Mouse (Mus musculus) ES-Bruce4 (cell line): ENCODE data around the gene Tshz2. TPM values are rescaled to one million over a fixed set of nuclear protein-coding genes. Genes with fewer than 3 reads are reported as not detected.

Source experiments
- H3K27ac ChIP-seq: 2 replicates; pipeline ENCODE4 v1.5.1; 2012; ENCODE audit warnings: low read length, inconsistent platforms; ENCODE audit not compliant: insufficient read depth
- H3K27me3 ChIP-seq: 2 replicates; pipeline ENCODE4 v1.6.1; 2012; ENCODE audit warnings: mild to moderate bottlenecking, low read length, inconsistent platforms; ENCODE audit not compliant: control insufficient read depth, poor library complexity, insufficient read depth, severe bottlenecking
- H3K36me3 ChIP-seq: 2 replicates; pipeline ENCODE4 v1.6.1; 2012; ENCODE audit warnings: inconsistent platforms, mild to moderate bottlenecking, low read length, moderate library complexity; ENCODE audit not compliant: control insufficient read depth, poor library complexity, insufficient read depth, severe bottlenecking
- H3K4me1 ChIP-seq: one replicate; pipeline ENCODE4 v1.8.1; 2011; ENCODE audit warnings: low read length; ENCODE audit not compliant: control insufficient read depth, insufficient read depth
- H3K4me3 ChIP-seq: 2 replicates; pipeline ENCODE4 v1.5.1; 2011; ENCODE audit warnings: low read depth, mild to moderate bottlenecking, low read length
- H3K9ac ChIP-seq: 2 replicates; pipeline ENCODE4 v1.6.1; 2012; ENCODE audit warnings: low read depth, mild to moderate bottlenecking, inconsistent platforms; ENCODE audit not compliant: poor library complexity, severe bottlenecking
- H3K9me3 ChIP-seq: replicated peaks from 2 replicates; pipeline ENCODE4 v1.6.1; 2012; ENCODE audit warnings: mild to moderate bottlenecking, low read length, inconsistent platforms; ENCODE audit not compliant: control insufficient read depth, poor library complexity, insufficient read depth, severe bottlenecking
- CTCF ChIP-seq: IDR thresholded peaks from one replicate; pipeline ENCODE4 v1.8.1; 2011; ENCODE audit warnings: low read depth, low read length
- EP300 ChIP-seq: IDR thresholded peaks from 2 replicates; pipeline ENCODE4 v1.6.1; 2011; ENCODE audit warnings: low read depth, low read length; ENCODE audit not compliant: insufficient read depth
- POLR2A ChIP-seq: IDR thresholded peaks from one replicate; pipeline ENCODE4 v1.8.1; 2011; ENCODE audit warnings: low read length; ENCODE audit not compliant: insufficient read depth
- polyA plus RNA-seq: library from polyadenylated mRNA; stranded (reverse); fragments of >200 nt; gene quantifications from 2 replicates; pipeline ENCODE4 v1.2.4, GENCODE M21; 2011; ENCODE audit warnings: low read depth; ENCODE audit not compliant: missing spikeins, insufficient read depth, insufficient read length

Gene Tshz2
- polyA plus RNA-seq, 1 experiment = 0.24 TPM

DNA sequence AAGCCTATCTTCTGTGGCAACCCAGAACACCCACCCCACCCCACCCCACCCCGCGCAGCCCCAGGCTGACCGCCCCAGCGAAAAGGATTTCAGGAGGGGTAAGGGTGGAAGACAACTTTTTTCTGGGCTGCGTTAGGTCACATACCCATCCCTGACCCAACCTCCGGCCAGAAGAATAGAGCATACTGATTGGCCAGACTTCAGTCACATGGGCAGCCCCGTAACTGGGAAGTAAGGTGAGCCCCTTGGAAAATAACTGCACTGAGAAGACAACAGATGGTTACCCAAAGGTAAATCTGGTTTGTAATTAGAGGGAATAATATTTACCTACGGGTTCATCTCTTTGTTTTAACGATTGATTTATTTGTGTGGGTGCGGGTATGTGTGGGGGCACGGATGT, 402.0 kb downstream of the Tshz2 start:
- TF ChIP-seq CTCF (no peak), POLR2A (no peak), EP300 (no peak)
- Histone ChIP-seq H3K9me3 (0 out of 2 replicates have a peak, but pooled peaks cover 4% of the 10 kb centered on the region), H3K4me3 (no peak overlapping the region), H3K36me3 (no peaks in the 10 kb centered on the region), H3K4me1 (no peaks in the 10 kb centered on the region), H3K9ac (no peak overlapping the region), H3K27ac (no peak overlapping the region), H3K27me3 (no peaks in the 10 kb centered on the region)

DNA sequence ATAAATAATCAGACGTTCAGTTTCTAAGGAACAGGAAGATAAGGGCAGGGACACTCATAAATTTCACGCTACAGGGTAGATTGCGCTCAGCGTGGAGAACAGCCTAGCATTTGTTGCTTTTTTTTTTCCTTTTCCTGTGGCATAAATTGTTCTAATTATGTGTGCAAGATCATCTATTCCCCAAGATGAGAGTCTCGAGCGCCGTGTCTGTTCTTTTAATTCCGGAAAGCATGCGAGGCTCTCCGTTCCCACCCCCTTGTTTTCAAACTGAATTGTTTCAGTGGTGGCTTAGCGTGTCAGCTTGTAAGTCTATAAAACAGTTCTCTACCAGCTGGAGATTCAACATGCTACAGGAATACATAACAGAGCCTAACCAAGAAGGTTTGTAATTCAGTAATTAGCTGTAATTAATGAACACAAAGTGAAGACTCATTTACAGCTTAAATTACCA, 404.0 kb downstream of the Tshz2 start:
- H3K27ac ChIP-seq = no peak overlapping the region

DNA sequence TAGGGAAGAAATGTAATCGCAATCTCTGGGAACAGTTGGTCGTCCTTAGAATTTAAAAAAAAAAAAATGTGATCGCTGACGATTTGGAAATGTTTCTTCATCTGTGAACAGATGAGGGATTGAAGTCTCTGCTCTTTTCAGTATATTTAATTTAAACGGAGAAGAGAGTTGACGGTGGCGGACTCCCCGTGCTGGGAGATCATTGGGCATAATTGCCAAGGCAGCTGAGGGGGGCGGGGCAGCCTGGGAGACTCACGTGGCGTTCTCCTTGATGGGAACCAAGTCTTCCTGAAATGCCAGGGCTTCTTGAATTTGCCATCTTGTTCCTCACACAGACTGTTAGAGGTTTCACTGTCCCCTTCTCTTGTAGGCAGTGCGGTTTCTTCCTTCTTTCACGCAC, 404.5 kb downstream of the Tshz2 start:
- Histone ChIP-seq H3K27ac (no peak overlapping the region), H3K4me3 (no peak overlapping the region), H3K27me3 (no peaks in the 10 kb centered on the region), H3K9me3 (no peaks in the 10 kb centered on the region), H3K4me1 (no peaks in the 10 kb centered on the region), H3K9ac (no peak overlapping the region), H3K36me3 (no peaks in the 10 kb centered on the region)
- TF ChIP-seq POLR2A (no peak), EP300 (no peak), CTCF (no peak)

More for the DNA sequence above, 404.0 kb downstream of the Tshz2 start:
- Histone ChIP-seq H3K4me1 (no peaks in the 10 kb centered on the region), H3K36me3 (no peaks in the 10 kb centered on the region), H3K4me3 (no peak overlapping the region), H3K9ac (no peak overlapping the region), H3K27me3 (no peaks in the 10 kb centered on the region), H3K9me3 (no peaks in the 10 kb centered on the region)
- TF ChIP-seq CTCF (no peak), POLR2A (no peak)

DNA sequence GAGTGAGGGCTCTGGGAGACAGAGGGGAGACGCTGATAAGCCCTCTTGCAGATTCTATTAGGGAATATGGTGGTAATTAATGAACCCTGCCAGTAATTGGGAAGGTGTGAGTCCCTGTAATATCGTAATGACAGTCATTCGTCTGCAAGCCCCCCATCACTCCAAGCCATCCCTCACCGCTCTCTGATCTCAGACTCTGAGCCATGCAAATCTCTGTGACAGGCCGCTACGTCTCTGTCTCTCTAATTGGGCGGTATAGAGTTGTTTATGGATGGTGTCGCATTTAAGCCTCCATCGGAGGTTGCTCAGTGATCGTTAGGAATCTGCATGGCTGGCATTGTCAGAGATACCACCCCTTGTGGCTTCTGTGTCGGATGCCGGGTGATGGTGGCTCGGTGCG, 407.0 kb downstream of the Tshz2 start:
- TF ChIP-seq CTCF = no peak
- no peak for TF ChIP-seq POLR2A
- no peak for TF ChIP-seq EP300
- Histone ChIP-seq H3K9ac (no peak overlapping the region), H3K4me1 (peaks cover 2% of the 10 kb centered on the region), H3K4me3 (no peak overlapping the region), H3K27me3 (no peaks in the 10 kb centered on the region), H3K36me3 (no peaks in the 10 kb centered on the region), H3K27ac (no peak overlapping the region), H3K9me3 (no peaks in the 10 kb centered on the region)

DNA sequence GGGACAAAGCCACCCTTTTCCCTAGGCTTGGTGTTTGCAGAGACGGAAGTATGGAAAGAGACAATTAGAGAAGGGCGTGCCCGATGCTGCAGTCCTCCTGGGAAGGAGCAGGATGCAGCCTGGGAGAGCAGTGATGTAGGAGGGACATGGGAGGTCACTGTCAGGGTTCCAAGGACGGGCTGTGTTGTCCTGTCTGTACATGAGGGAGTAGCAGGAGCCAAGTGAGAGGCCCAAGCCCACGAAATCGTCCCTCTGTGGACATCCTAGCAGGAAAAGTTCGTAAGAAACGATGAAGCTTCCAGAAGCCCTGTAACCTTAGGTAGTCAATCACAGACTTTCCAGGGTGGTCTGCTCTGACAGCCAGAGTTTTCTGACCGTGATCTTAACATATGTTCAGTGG, 408.3 kb downstream of the Tshz2 start:
- no peaks in the 10 kb centered on the region for H3K36me3 ChIP-seq
- H3K9ac ChIP-seq = no peak overlapping the region
- no peaks in the 10 kb centered on the region for H3K27me3 ChIP-seq
- H3K9me3 ChIP-seq = no peaks in the 10 kb centered on the region
- H3K27ac ChIP-seq = no peak overlapping the region
- peaks cover 2% of the 10 kb centered on the region for H3K4me1 ChIP-seq
- H3K4me3 ChIP-seq = no peak overlapping the region
- TF ChIP-seq CTCF = no peak
- 0 out of 2 replicates have a peak, but pooled peaks have one; percentile 31 for TF ChIP-seq EP300

- Histone ChIP-seq H3K9ac (no peak overlapping the region), H3K36me3 (no peaks in the 10 kb centered on the region), H3K4me3 (no peak overlapping the region), H3K9me3 (no peaks in the 10 kb centered on the region), H3K27ac (no peak overlapping the region), H3K27me3 (no peaks in the 10 kb centered on the region), H3K4me1 (peaks cover 3% of the 10 kb centered on the region)
- TF ChIP-seq CTCF (no peak), POLR2A (no peak), EP300 (no peak)
These were observed 409.8 kb downstream of the Tshz2 start for GRCm38 (mm10) chr2:170042471-170043213.
